Mouse (Mus musculus): ENCODE measurements at regions not wholly inside any gene's neighbourhood (a gene's known extent, or its start where the extent isn't known, plus 50 kb on each side); places are given as distances from the start of the nearest gene placed in this dataset.

GRCm38 (mm10) chr4:127862875-127863274, 107.9 kb downstream of the CK137956 start:
- no peak overlapping the region for H3K4me3 ChIP-seq (replicated peaks)
- H3K27me3 ChIP-seq, result no peaks in the 10 kb centered on the region
- no peak for ATAC-seq (replicated peaks; ENCODE audit: low FRiP score)
- 92% methylated on average over 5 of the region's 5 CpGs for WGBS
- no peak overlapping the region for H3K9ac ChIP-seq
- H3K4me2 ChIP-seq, result no peak overlapping the region
- no peaks in the 10 kb centered on the region for H3K36me3 ChIP-seq
- H3K4me1 ChIP-seq, result no peaks in the 10 kb centered on the region
- no peak overlapping the region for H3K27ac ChIP-seq
- H3K9me3 ChIP-seq (replicated peaks), result no peaks in the 10 kb centered on the region

- Histone ChIP-seq H3K4me2 (no peak overlapping the region), H3K27me3 (no peaks in the 10 kb centered on the region), H3K4me1 (no peaks in the 10 kb centered on the region), H3K9me3 (replicated peaks) (no peaks in the 10 kb centered on the region), H3K36me3 (no peaks in the 10 kb centered on the region), H3K27ac (no peak overlapping the region), H3K4me3 (replicated peaks) (no peak overlapping the region), H3K9ac (no peak overlapping the region)
- WGBS, result 60% methylated on average over 16 of the region's 16 CpGs
- ATAC-seq (replicated peaks; ENCODE audit: low FRiP score), result no peak
These were observed 109.2 kb downstream of the CK137956 start for GRCm38 (mm10) chr4:127861319-127862117.

GRCm38 (mm10) chr4:127860271-127860670, 110.5 kb downstream of the CK137956 start:
- WGBS, result 85% methylated on average over 4 of the region's 4 CpGs
- H3K9ac ChIP-seq, result no peak overlapping the region
- H3K4me1 ChIP-seq, result no peaks in the 10 kb centered on the region
- H3K36me3 ChIP-seq, result no peaks in the 10 kb centered on the region
- no peak overlapping the region for H3K27ac ChIP-seq
- H3K9me3 ChIP-seq (replicated peaks), result no peaks in the 10 kb centered on the region
- H3K4me3 ChIP-seq (replicated peaks), result no peak overlapping the region
- ATAC-seq (replicated peaks; ENCODE audit: low FRiP score), result no peak
- H3K27me3 ChIP-seq, result no peaks in the 10 kb centered on the region
- H3K4me2 ChIP-seq, result no peak overlapping the region

GRCm38 (mm10) chr4:127859505-127859904, 111.2 kb downstream of the CK137956 start:
- WGBS, result 82% methylated on average over 6 of the region's 6 CpGs
- Histone ChIP-seq H3K27me3 (no peaks in the 10 kb centered on the region), H3K36me3 (no peaks in the 10 kb centered on the region), H3K9me3 (replicated peaks) (no peaks in the 10 kb centered on the region), H3K4me1 (no peaks in the 10 kb centered on the region), H3K9ac (no peak overlapping the region), H3K4me3 (replicated peaks) (no peak overlapping the region), H3K27ac (no peak overlapping the region), H3K4me2 (no peak overlapping the region)
- no peak for ATAC-seq (replicated peaks; ENCODE audit: low FRiP score)

- no peaks in the 10 kb centered on the region for H3K4me1 ChIP-seq
These were observed 112.2 kb downstream of the CK137956 start for GRCm38 (mm10) chr4:127858566-127858965.

GRCm38 (mm10) chr4:127855836-127856235, 114.9 kb downstream of the CK137956 start:
- 89% methylated on average over 1 of the region's 1 CpGs for WGBS
- H3K4me3 ChIP-seq (replicated peaks), result no peak overlapping the region
- no peaks in the 10 kb centered on the region for H3K36me3 ChIP-seq
- H3K9me3 ChIP-seq (replicated peaks), result no peaks in the 10 kb centered on the region; the same call in 1 of the 2 replicates
- no peaks in the 10 kb centered on the region for H3K4me1 ChIP-seq
- H3K27ac ChIP-seq, result no peak overlapping the region
- no peak for ATAC-seq (replicated peaks; ENCODE audit: low FRiP score)
- no peak overlapping the region for H3K9ac ChIP-seq
- H3K4me2 ChIP-seq, result no peak overlapping the region
- H3K27me3 ChIP-seq, result no peaks in the 10 kb centered on the region

More at GRCm38 (mm10) chr4:127858566-127858965, 112.2 kb downstream of the CK137956 start:
- no peak overlapping the region for H3K4me2 ChIP-seq
- H3K9me3 ChIP-seq (replicated peaks), result no peaks in the 10 kb centered on the region
- no peaks in the 10 kb centered on the region for H3K27me3 ChIP-seq
- ATAC-seq (replicated peaks; ENCODE audit: low FRiP score), result no peak
- H3K27ac ChIP-seq, result no peak overlapping the region
- no peaks in the 10 kb centered on the region for H3K36me3 ChIP-seq
- 89% methylated on average over 3 of the region's 3 CpGs for WGBS
- no peak overlapping the region for H3K4me3 ChIP-seq (replicated peaks)
- no peak overlapping the region for H3K9ac ChIP-seq

GRCm38 (mm10) chr4:127854776-127855409, 115.9 kb downstream of the CK137956 start:
- H3K4me3 ChIP-seq (replicated peaks), result no peak overlapping the region
- H3K27ac ChIP-seq, result no peak overlapping the region
- H3K27me3 ChIP-seq, result no peaks in the 10 kb centered on the region
- H3K4me2 ChIP-seq, result no peak overlapping the region
- no peaks in the 10 kb centered on the region; the same call in 1 of the 2 replicates for H3K9me3 ChIP-seq (replicated peaks)
- no peaks in the 10 kb centered on the region for H3K36me3 ChIP-seq
- H3K4me1 ChIP-seq, result no peaks in the 10 kb centered on the region
- WGBS, result 86% methylated on average over 3 of the region's 3 CpGs
- no peak for ATAC-seq (replicated peaks; ENCODE audit: low FRiP score)
- no peak overlapping the region for H3K9ac ChIP-seq

- Histone ChIP-seq H3K4me3 (replicated peaks) (no peak overlapping the region), H3K9ac (no peak overlapping the region), H3K4me1 (no peaks in the 10 kb centered on the region), H3K9me3 (replicated peaks) (no peaks in the 10 kb centered on the region; the same call in 1 of the 2 replicates), H3K27me3 (no peaks in the 10 kb centered on the region), H3K36me3 (no peaks in the 10 kb centered on the region), H3K4me2 (no peak overlapping the region), H3K27ac (no peak overlapping the region)
- no peak for ATAC-seq (replicated peaks; ENCODE audit: low FRiP score)
- WGBS, result 79% methylated on average over 5 of the region's 5 CpGs
These were observed 121.4 kb downstream of the CK137956 start for GRCm38 (mm10) chr4:127849306-127849705.

GRCm38 (mm10) chr4:127846321-127846720, 124.4 kb downstream of the CK137956 start:
- WGBS, result 58% methylated on average over 3 of the region's 3 CpGs
- ATAC-seq (replicated peaks; ENCODE audit: low FRiP score), result no peak
- Histone ChIP-seq H3K4me1 (no peaks in the 10 kb centered on the region), H3K9me3 (replicated peaks) (no peaks in the 10 kb centered on the region), H3K27me3 (no peaks in the 10 kb centered on the region), H3K36me3 (no peaks in the 10 kb centered on the region), H3K4me3 (replicated peaks) (no peak overlapping the region), H3K4me2 (no peak overlapping the region), H3K9ac (no peak overlapping the region), H3K27ac (no peak overlapping the region)

GRCm38 (mm10) chr4:127843421-127843820, 127.3 kb downstream of the CK137956 start:
- Histone ChIP-seq H3K9me3 (replicated peaks) (no peaks in the 10 kb centered on the region), H3K27me3 (no peaks in the 10 kb centered on the region), H3K27ac (no peak overlapping the region), H3K36me3 (no peaks in the 10 kb centered on the region), H3K9ac (no peak overlapping the region), H3K4me1 (no peaks in the 10 kb centered on the region), H3K4me2 (no peak overlapping the region), H3K4me3 (replicated peaks) (no peak overlapping the region)
- WGBS, result 79% methylated on average over 7 of the region's 7 CpGs
- ATAC-seq (replicated peaks; ENCODE audit: low FRiP score), result no peak

- 85% methylated on average over 6 of the region's 6 CpGs for WGBS
- H3K27me3 ChIP-seq, result no peaks in the 10 kb centered on the region
- no peak for ATAC-seq (replicated peaks; ENCODE audit: low FRiP score)
- H3K4me2 ChIP-seq, result no peak overlapping the region
- H3K9me3 ChIP-seq (replicated peaks), result no peaks in the 10 kb centered on the region
- H3K36me3 ChIP-seq, result no peaks in the 10 kb centered on the region
- no peak overlapping the region for H3K4me3 ChIP-seq (replicated peaks)
- no peak overlapping the region for H3K9ac ChIP-seq
- no peaks in the 10 kb centered on the region for H3K4me1 ChIP-seq
- H3K27ac ChIP-seq, result no peak overlapping the region
These were observed 137.1 kb downstream of the CK137956 start for GRCm38 (mm10) chr4:127833668-127834067.

GRCm38 (mm10) chr4:127826988-127827387, 143.8 kb downstream of the CK137956 start:
- H3K9me3 ChIP-seq (replicated peaks), result no peaks in the 10 kb centered on the region
- H3K36me3 ChIP-seq, result no peaks in the 10 kb centered on the region
- ATAC-seq (replicated peaks; ENCODE audit: low FRiP score), result no peak
- H3K9ac ChIP-seq, result no peak overlapping the region
- H3K4me2 ChIP-seq, result no peak overlapping the region
- no peaks in the 10 kb centered on the region for H3K4me1 ChIP-seq
- 94% methylated on average over 8 of the region's 8 CpGs for whole genome bisulfite sequencing
- no peak overlapping the region for H3K27ac ChIP-seq
- H3K27me3 ChIP-seq, result no peaks in the 10 kb centered on the region
- H3K4me3 ChIP-seq (replicated peaks), result no peak overlapping the region
